Mouse (Mus musculus) midbrain, embryonic 15.5 days (tissue): Measurements from ENCODE around the gene Nrarp. TPM values are rescaled to one million over a fixed set of nuclear protein-coding genes. Genes with fewer than 3 reads are reported as not detected.
A peak's percentile ranks its signal among the peaks of the same experiment; 100 is the strongest.

Source experiments
- ATAC-seq: fragments of 200-750 bp; cut with Nextera tagmentation; replicated peaks from 2 replicates; pipeline ENCODE4 v1.8.0; 2017; ENCODE audit warnings: moderate TSS enrichment
- H3K27ac ChIP-seq: fragments of 300-500 bp; sonication (generic); 2 replicates; pipeline ENCODE4 v1.5.1; 2015; ENCODE audit warnings: mild to moderate bottlenecking, inconsistent platforms
- H3K27me3 ChIP-seq: fragments of 300-500 bp; sonication (generic); replicated peaks from 2 replicates; pipeline ENCODE4 v1.6.1; 2015; ENCODE audit warnings: inconsistent platforms
- H3K36me3 ChIP-seq: fragments of 300-500 bp; sonication (generic); replicated peaks from 2 replicates; pipeline ENCODE4 v1.6.1; 2015; ENCODE audit warnings: inconsistent platforms
- H3K4me1 ChIP-seq: fragments of 300-500 bp; sonication (generic); 2 replicates; pipeline ENCODE4 v1.6.1; 2015; ENCODE audit warnings: inconsistent platforms
- H3K4me2 ChIP-seq: fragments of 300-500 bp; sonication (generic); 2 replicates; pipeline ENCODE4 v1.6.1; 2015; ENCODE audit warnings: inconsistent platforms, mild to moderate bottlenecking, moderate library complexity
- H3K4me3 ChIP-seq: fragments of 300-500 bp; sonication (generic); 2 replicates; pipeline ENCODE4 v1.5.1; 2015; ENCODE audit warnings: mild to moderate bottlenecking, inconsistent platforms
- H3K9ac ChIP-seq: fragments of 300-500 bp; sonication (generic); 2 replicates; pipeline ENCODE4 v1.6.1; 2015; ENCODE audit warnings: mild to moderate bottlenecking, inconsistent platforms
- H3K9me3 ChIP-seq: fragments of 300-500 bp; sonication (generic); 2 replicates; pipeline ENCODE4 v1.6.1; 2016; ENCODE audit warnings: inconsistent platforms
- WGBS: fragments of 180-500 bp; shearing (Covaris S2); methylation state at CpG from one replicate; pipeline ENCODE4 v1.1.7; 2015; ENCODE audit warnings: mixed read lengths; 5-methylcytosine and 5-hydroxymethylcytosine counted together
- polyA plus RNA-seq: library from polyadenylated mRNA; unstranded; fragments of >200 nt; fragmentation: Nextera tagmentation; extraction: Ambion mirVana; gene quantifications from 2 replicates; pipeline ENCODE4 v1.2.1, GENCODE M21; 2015

Nrarp gene
- polyA plus RNA-seq, 1 experiment from 2014 or later, result 15.3 TPM

- Histone ChIP-seq H3K27me3 (no peaks in the 10 kb centered on the region), H3K9me3 (no peaks in the 10 kb centered on the region), H3K4me1 (peaks cover 11% of the 10 kb centered on the region; the same call in 1 of the 2 replicates), H3K27ac (no peak overlapping the region), H3K4me2 (no peak overlapping the region), H3K4me3 (no peak overlapping the region), H3K36me3 (no peaks in the 10 kb centered on the region), H3K9ac (no peak overlapping the region)
- 82% methylated on average over 6 of the region's 6 CpGs for WGBS
- no peak for ATAC-seq
These were observed 7.3 kb downstream of the Nrarp start for GRCm38 (mm10) chr2:25187841-25188240.

GRCm38 (mm10) chr2:25193330-25193770 is 12.8 kb downstream of the Nrarp start:
- Histone ChIP-seq H3K4me1 (0 out of 2 replicates have a peak, but pooled peaks cover 5% of the 10 kb centered on the region), H3K36me3 (no peaks in the 10 kb centered on the region), H3K4me3 (no peak overlapping the region), H3K27me3 (peaks cover 29% of the 10 kb centered on the region), H3K9me3 (no peaks in the 10 kb centered on the region), H3K9ac (no peak overlapping the region), H3K4me2 (no peak overlapping the region), H3K27ac (no peak overlapping the region)
- WGBS, result 3% methylated on average over 6 of the region's 6 CpGs
- peak; percentile 79 for ATAC-seq

GRCm38 (mm10) chr2:25194006-25194405 is 13.4 kb downstream of the Nrarp start:
- no peak for ATAC-seq
- H3K4me2 ChIP-seq, result no peak overlapping the region
- no peak overlapping the region for H3K4me3 ChIP-seq
- H3K27me3 ChIP-seq, result peaks cover 29% of the 10 kb centered on the region
- no peak overlapping the region for H3K9ac ChIP-seq
- H3K27ac ChIP-seq, result no peak overlapping the region
- H3K9me3 ChIP-seq, result no peaks in the 10 kb centered on the region
- 76% methylated on average over 5 of the region's 5 CpGs for WGBS
- H3K4me1 ChIP-seq, result 0 out of 2 replicates have a peak, but pooled peaks cover 5% of the 10 kb centered on the region
- H3K36me3 ChIP-seq, result peaks cover 2% of the 10 kb centered on the region; the same call in 1 of the 2 replicates

GRCm38 (mm10) chr2:25194486-25195171 is 14.1 kb downstream of the Nrarp start:
- Histone ChIP-seq H3K27ac (no peak overlapping the region), H3K4me1 (0 out of 2 replicates have a peak, but pooled peaks cover 5% of the 10 kb centered on the region), H3K9ac (no peak overlapping the region), H3K27me3 (peaks cover 29% of the 10 kb centered on the region), H3K36me3 (peaks cover 4% of the 10 kb centered on the region), H3K4me2 (no peak overlapping the region), H3K9me3 (no peaks in the 10 kb centered on the region), H3K4me3 (no peak overlapping the region)
- no peak for ATAC-seq
- 87% methylated on average over 17 of the region's 17 CpGs for WGBS

- WGBS, result 19% methylated on average over 55 of the region's 55 CpGs
- Histone ChIP-seq H3K27ac (no peak overlapping the region), H3K9me3 (no peaks in the 10 kb centered on the region), H3K9ac (no peak overlapping the region), H3K4me1 (0 out of 2 replicates have a peak, but pooled peaks cover 5% of the 10 kb centered on the region), H3K27me3 (peaks cover 29% of the 10 kb centered on the region), H3K4me2 (peak overlapping the region; percentile 24; the same call in 1 of the 2 replicates), H3K36me3 (peaks cover 13% of the 10 kb centered on the region), H3K4me3 (no peak overlapping the region)
- no peak for ATAC-seq
These were observed 14.9 kb downstream of the Nrarp start for GRCm38 (mm10) chr2:25195211-25196156.

- no peak; the same call in 1 of the 2 replicates for ATAC-seq
- H3K9ac ChIP-seq, result no peak within 1 kb of the TSS
- WGBS, result 13% methylated on average over 8 of the region's 8 CpGs
These were observed 15.8 kb downstream of the Nrarp start, which contains the start of gene Tor4a for GRCm38 (mm10) chr2:25196172-25196954. Tor4a (minus strand) TSS chr2:25196886.

GRCm38 (mm10) chr2:25197191-25197590 is 16.6 kb downstream of the Nrarp start:
- no peak overlapping the region for H3K4me3 ChIP-seq
- no peak overlapping the region for H3K27ac ChIP-seq
- H3K4me1 ChIP-seq, result 0 out of 2 replicates have a peak, but pooled peaks cover 5% of the 10 kb centered on the region
- H3K9ac ChIP-seq, result no peak overlapping the region
- WGBS, result 23% methylated on average over 2 of the region's 2 CpGs
- peaks cover 24% of the 10 kb centered on the region for H3K36me3 ChIP-seq
- H3K27me3 ChIP-seq, result peaks cover 29% of the 10 kb centered on the region
- no peak for ATAC-seq
- no peak overlapping the region for H3K4me2 ChIP-seq
- no peaks in the 10 kb centered on the region for H3K9me3 ChIP-seq

More at GRCm38 (mm10) chr2:25196172-25196954, 15.8 kb downstream of the Nrarp start, which contains the start of gene Tor4a:
- H3K27me3 ChIP-seq, result peaks cover 29% of the 10 kb centered on the region
- peaks cover 22% of the 10 kb centered on the region for H3K36me3 ChIP-seq
- H3K4me3 ChIP-seq, result no peak within 1 kb of the TSS
- 0 out of 2 replicates have a peak, but pooled peaks cover 5% of the 10 kb centered on the region for H3K4me1 ChIP-seq
- H3K27ac ChIP-seq, result no peak within 1 kb of the TSS
- H3K4me2 ChIP-seq, result peak within 1 kb of the TSS; percentile 24; the same call in 1 of the 2 replicates
- H3K9me3 ChIP-seq, result no peaks in the 10 kb centered on the region

- ATAC-seq, result no peak
- H3K27me3 ChIP-seq, result peaks cover 29% of the 10 kb centered on the region
- H3K27ac ChIP-seq, result no peak overlapping the region
- H3K4me1 ChIP-seq, result 0 out of 2 replicates have a peak, but pooled peaks cover 5% of the 10 kb centered on the region
- peaks cover 31% of the 10 kb centered on the region for H3K36me3 ChIP-seq
- H3K9me3 ChIP-seq, result no peaks in the 10 kb centered on the region
- no peak overlapping the region for H3K9ac ChIP-seq
- no peak overlapping the region for H3K4me3 ChIP-seq
- no peak overlapping the region for H3K4me2 ChIP-seq
These were observed 17.4 kb downstream of the Nrarp start for GRCm38 (mm10) chr2:25197946-25198345.

GRCm38 (mm10) chr2:25200631-25201030 is 20.1 kb downstream of the Nrarp start:
- no peak overlapping the region for H3K4me3 ChIP-seq
- no peak for ATAC-seq
- WGBS, result 98% methylated on average over 2 of the region's 2 CpGs
- H3K36me3 ChIP-seq, result peaks cover 48% of the 10 kb centered on the region
- H3K9me3 ChIP-seq, result no peaks in the 10 kb centered on the region
- H3K27me3 ChIP-seq, result peaks cover 16% of the 10 kb centered on the region
- no peak overlapping the region for H3K9ac ChIP-seq
- no peaks in the 10 kb centered on the region for H3K4me1 ChIP-seq
- no peak overlapping the region for H3K27ac ChIP-seq
- no peak overlapping the region for H3K4me2 ChIP-seq

GRCm38 (mm10) chr2:25203631-25204214 is 23.2 kb downstream of the Nrarp start:
- Histone ChIP-seq H3K9me3 (no peaks in the 10 kb centered on the region), H3K4me1 (peaks cover 14% of the 10 kb centered on the region), H3K4me3 (no peak overlapping the region), H3K36me3 (peaks cover 48% of the 10 kb centered on the region), H3K27me3 (no peaks in the 10 kb centered on the region), H3K27ac (no peak overlapping the region), H3K9ac (no peak overlapping the region), H3K4me2 (no peak overlapping the region)
- no peak for ATAC-seq
- 68% methylated on average over 4 of the region's 4 CpGs for WGBS

GRCm38 (mm10) chr2:25207593-25207992 is 27.0 kb downstream of the Nrarp start:
- Histone ChIP-seq H3K4me3 (no peak overlapping the region), H3K27me3 (no peaks in the 10 kb centered on the region), H3K9me3 (no peaks in the 10 kb centered on the region), H3K4me1 (peaks cover 36% of the 10 kb centered on the region), H3K9ac (no peak overlapping the region), H3K4me2 (no peak overlapping the region), H3K36me3 (peaks cover 20% of the 10 kb centered on the region; the same call in 1 of the 2 replicates), H3K27ac (no peak overlapping the region)
- ATAC-seq, result no peak
- WGBS, result 78% methylated on average over 1 of the region's 1 CpGs
